Mouse (Mus musculus): ENCODE measurements at regions not wholly inside any gene's neighbourhood (a gene's known extent, or its start where the extent isn't known, plus 50 kb on each side); places are given as distances from the start of the nearest gene placed in this dataset.

DNA sequence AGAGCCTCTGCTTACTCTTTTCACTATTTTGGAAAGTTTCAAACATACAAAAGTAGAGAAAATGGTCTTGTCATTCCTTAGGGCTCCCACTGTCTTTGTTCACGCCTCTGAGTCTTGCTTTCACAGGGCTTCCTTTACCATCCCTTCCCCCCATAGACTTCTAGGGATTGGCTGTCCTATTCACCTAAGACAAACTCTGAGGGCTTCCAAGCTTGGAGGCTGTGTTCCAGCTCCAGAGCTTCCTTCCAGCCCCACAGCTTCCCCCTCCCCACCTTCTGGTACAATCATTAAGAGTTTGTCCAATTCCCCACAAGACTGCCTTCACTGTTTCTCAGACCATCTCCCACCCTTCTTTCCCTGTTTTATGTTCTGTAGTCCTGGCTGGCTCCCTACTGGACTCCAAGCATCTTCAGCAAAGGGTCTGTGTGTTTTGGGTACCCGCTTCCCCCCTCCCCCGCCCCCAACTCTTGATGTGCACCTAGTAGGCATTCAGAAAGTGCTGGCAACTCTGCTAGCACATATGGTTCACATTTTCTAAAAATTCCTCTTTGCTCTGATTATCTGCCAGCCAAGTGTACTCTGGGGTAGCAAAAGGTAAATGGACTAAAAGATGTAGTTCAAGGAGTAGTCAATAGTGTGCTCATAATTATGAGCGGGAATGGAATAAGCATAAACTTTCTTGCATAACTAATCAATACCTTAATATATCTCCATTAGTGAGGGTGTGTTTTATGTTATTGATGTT, 344.0 kb downstream of the Slc4a3 start:
- TF ChIP-seq EP300 (IDR thresholded peaks at IDR 0.05; ENCODE audit: low read depth) (no peak), CTCF (IDR thresholded peaks at IDR 0.05; ENCODE audit: low read depth) (no peak)

All from heart, postnatal 0 days (tissue).